Mouse (Mus musculus) thymus, adult 2 months (tissue): ENCODE results near the gene Cp.

ENCODE experiments used
- CTCF ChIP-seq: fragments of 200-500 bp; IDR thresholded peaks from 2 replicates; pipeline ENCODE4 v1.5.1; 2012; ENCODE audit warnings: mild to moderate bottlenecking, control low read depth, low read length, moderate library complexity, borderline replicate concordance; ENCODE audit not compliant: control insufficient read depth, poor library complexity, insufficient read depth; ENCODE audit errors: extremely low read depth
- POLR2A ChIP-seq: fragments of 200-500 bp; IDR thresholded peaks from 2 replicates; pipeline ENCODE4 v1.6.1; 2012; ENCODE audit warnings: mild to moderate bottlenecking, low read length, control low read depth, moderate library complexity; ENCODE audit not compliant: control insufficient read depth, poor library complexity, insufficient read depth; ENCODE audit errors: extremely low read depth

DNA sequence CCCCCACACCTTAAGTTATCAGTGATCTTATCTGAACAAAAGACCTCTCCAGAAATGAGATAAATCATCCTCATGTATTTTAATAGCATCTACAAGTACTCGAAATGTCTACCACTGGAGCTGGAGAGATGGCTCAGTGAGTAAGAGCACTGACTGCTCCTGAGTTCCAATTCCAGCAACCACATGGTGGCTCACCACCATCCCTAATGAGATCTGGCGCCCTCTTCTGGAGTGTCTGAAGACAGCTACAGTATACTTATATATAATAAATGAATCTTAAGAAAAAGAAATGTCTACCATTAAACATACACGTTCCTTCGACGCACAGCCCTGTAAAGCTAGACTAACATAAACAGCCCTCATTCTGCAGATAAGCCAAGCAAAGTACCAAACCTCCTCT is 45.9 kb downstream of the Cp start:
- TF ChIP-seq CTCF (no peak), POLR2A (no peak)
